Mouse (Mus musculus): ENCODE data around the gene Sugct. TPM values are rescaled to one million over a fixed set of nuclear protein-coding genes. Genes with fewer than 3 reads are reported as not detected.

The Sugct gene
- total and polyA plus RNA-seq, 3 experiments: 1.00 to 1.0 (median 1.0) TPM

- H3K36me3 ChIP-seq (ENCODE audit: control insufficient read depth, insufficient read depth, low read length): no peaks in the 10 kb centered on the region
- TF ChIP-seq CTCF (IDR thresholded peaks at IDR 0.05) (no peak), POLR2A (IDR thresholded peaks at IDR 0.05; ENCODE audit: insufficient read depth, low read depth, low read length) (no peak), EP300 (IDR thresholded peaks at IDR 0.05; ENCODE audit: insufficient read depth, low read depth, low read length) (no peak)
- H3K9ac ChIP-seq (ENCODE audit: low read depth, low read length): no peak overlapping the region
- no peak overlapping the region for H3K27ac ChIP-seq
- H3K79me2 ChIP-seq (replicated peaks; ENCODE audit: control insufficient read depth, insufficient read depth, low read length): no peaks in the 10 kb centered on the region
- no peak for DNase-seq
- WGBS: 38% methylated on average over 3 of the region's 3 CpGs
- no peak overlapping the region for H3K4me3 ChIP-seq
- no peaks in the 10 kb centered on the region for H3K27me3 ChIP-seq (ENCODE audit: control insufficient read depth, insufficient read depth, low read length)
- H3K4me1 ChIP-seq (ENCODE audit: control insufficient read depth, insufficient read depth, low read length): no peaks in the 10 kb centered on the region
- intact Hi-C loops (cut with DNase I): no loop called here
Measured at GRCm38 (mm10) chr13:17245936-17246335, 449.4 kb downstream of the Sugct start.

GRCm38 (mm10) chr13:17216524-17216923, 478.8 kb downstream of the Sugct start:
- no peaks in the 10 kb centered on the region for H3K27me3 ChIP-seq (ENCODE audit: control insufficient read depth, insufficient read depth, low read length)
- intact Hi-C loops (cut with DNase I): no loop called here
- TF ChIP-seq POLR2A (IDR thresholded peaks at IDR 0.05; ENCODE audit: insufficient read depth, low read depth, low read length) (no peak), CTCF (IDR thresholded peaks at IDR 0.05) (no peak), EP300 (IDR thresholded peaks at IDR 0.05; ENCODE audit: insufficient read depth, low read depth, low read length) (no peak)
- no peak for DNase-seq
- H3K36me3 ChIP-seq (ENCODE audit: control insufficient read depth, insufficient read depth, low read length): no peaks in the 10 kb centered on the region
- no peaks in the 10 kb centered on the region for H3K79me2 ChIP-seq (replicated peaks; ENCODE audit: control insufficient read depth, insufficient read depth, low read length)
- H3K27ac ChIP-seq: no peak overlapping the region
- no peak overlapping the region for H3K4me3 ChIP-seq
- H3K9ac ChIP-seq (ENCODE audit: low read depth, low read length): no peak overlapping the region
- WGBS: 39% methylated on average over 3 of the region's 3 CpGs
- no peaks in the 10 kb centered on the region for H3K4me1 ChIP-seq (ENCODE audit: control insufficient read depth, insufficient read depth, low read length)

- DNase-seq: no peak
- Histone ChIP-seq H3K4me3 (no peak overlapping the region), H3K79me2 (replicated peaks; ENCODE audit: control insufficient read depth, insufficient read depth, low read length) (no peaks in the 10 kb centered on the region), H3K27ac (no peak overlapping the region), H3K27me3 (ENCODE audit: control insufficient read depth, insufficient read depth, low read length) (no peaks in the 10 kb centered on the region), H3K36me3 (ENCODE audit: control insufficient read depth, insufficient read depth, low read length) (no peaks in the 10 kb centered on the region), H3K9ac (ENCODE audit: low read depth, low read length) (no peak overlapping the region), H3K4me1 (ENCODE audit: control insufficient read depth, insufficient read depth, low read length) (no peaks in the 10 kb centered on the region)
- intact Hi-C loops (cut with DNase I): no loop called here
- TF ChIP-seq EP300 (IDR thresholded peaks at IDR 0.05; ENCODE audit: insufficient read depth, low read depth, low read length): no peak
- TF ChIP-seq POLR2A (IDR thresholded peaks at IDR 0.05; ENCODE audit: insufficient read depth, low read depth, low read length): no peak
- TF ChIP-seq CTCF (IDR thresholded peaks at IDR 0.05): no peak
Measured at GRCm38 (mm10) chr13:17212681-17213080, 482.7 kb downstream of the Sugct start.

GRCm38 (mm10) chr13:17190180-17190762, 505.1 kb downstream of the Sugct start:
- Histone ChIP-seq H3K4me3 (no peak overlapping the region), H3K36me3 (ENCODE audit: control insufficient read depth, insufficient read depth, low read length) (no peaks in the 10 kb centered on the region), H3K9ac (ENCODE audit: low read depth, low read length) (no peak overlapping the region), H3K27me3 (ENCODE audit: control insufficient read depth, insufficient read depth, low read length) (no peaks in the 10 kb centered on the region), H3K27ac (no peak overlapping the region), H3K79me2 (replicated peaks; ENCODE audit: control insufficient read depth, insufficient read depth, low read length) (no peaks in the 10 kb centered on the region), H3K4me1 (ENCODE audit: control insufficient read depth, insufficient read depth, low read length) (no peaks in the 10 kb centered on the region)
- DNase-seq: no peak
- whole genome bisulfite sequencing: 58% methylated on average over 3 of the region's 3 CpGs
- TF ChIP-seq EP300 (IDR thresholded peaks at IDR 0.05; ENCODE audit: insufficient read depth, low read depth, low read length): no peak
- no peak for TF ChIP-seq POLR2A (IDR thresholded peaks at IDR 0.05; ENCODE audit: insufficient read depth, low read depth, low read length)
- TF ChIP-seq CTCF (IDR thresholded peaks at IDR 0.05): no peak
- intact Hi-C loops (cut with DNase I): no loop called here

- no peak for TF ChIP-seq EP300 (IDR thresholded peaks at IDR 0.05; ENCODE audit: insufficient read depth, low read depth, low read length)
- no peak for TF ChIP-seq POLR2A (IDR thresholded peaks at IDR 0.05; ENCODE audit: insufficient read depth, low read depth, low read length)
- no peak for TF ChIP-seq CTCF (IDR thresholded peaks at IDR 0.05)
- H3K4me1 ChIP-seq (ENCODE audit: control insufficient read depth, insufficient read depth, low read length): no peaks in the 10 kb centered on the region
- WGBS: 33% methylated on average over 8 of the region's 8 CpGs
- no peak overlapping the region for H3K4me3 ChIP-seq
- H3K79me2 ChIP-seq (replicated peaks; ENCODE audit: control insufficient read depth, insufficient read depth, low read length): no peaks in the 10 kb centered on the region
- H3K27ac ChIP-seq: no peak overlapping the region
- H3K36me3 ChIP-seq (ENCODE audit: control insufficient read depth, insufficient read depth, low read length): no peaks in the 10 kb centered on the region
- no peaks in the 10 kb centered on the region for H3K27me3 ChIP-seq (ENCODE audit: control insufficient read depth, insufficient read depth, low read length)
- DNase-seq: no peak
- H3K9ac ChIP-seq (ENCODE audit: low read depth, low read length): no peak overlapping the region
- intact Hi-C loops (cut with DNase I): no loop called here
Measured at GRCm38 (mm10) chr13:17185253-17185652, 510.1 kb downstream of the Sugct start.

GRCm38 (mm10) chr13:17165917-17166316, 529.4 kb downstream of the Sugct start:
- no peaks in the 10 kb centered on the region for H3K79me2 ChIP-seq (replicated peaks; ENCODE audit: control insufficient read depth, insufficient read depth, low read length)
- WGBS: 31% methylated on average over 3 of the region's 3 CpGs
- no peak overlapping the region for H3K4me3 ChIP-seq
- no peak overlapping the region for H3K27ac ChIP-seq
- no peaks in the 10 kb centered on the region for H3K27me3 ChIP-seq (ENCODE audit: control insufficient read depth, insufficient read depth, low read length)
- no peaks in the 10 kb centered on the region for H3K4me1 ChIP-seq (ENCODE audit: control insufficient read depth, insufficient read depth, low read length)
- intact Hi-C loops (cut with DNase I): no loop called here
- no peak for DNase-seq
- TF ChIP-seq EP300 (IDR thresholded peaks at IDR 0.05; ENCODE audit: insufficient read depth, low read depth, low read length): no peak
- no peak for TF ChIP-seq CTCF (IDR thresholded peaks at IDR 0.05)
- no peak for TF ChIP-seq POLR2A (IDR thresholded peaks at IDR 0.05; ENCODE audit: insufficient read depth, low read depth, low read length)
- H3K9ac ChIP-seq (ENCODE audit: low read depth, low read length): no peak overlapping the region
- no peaks in the 10 kb centered on the region for H3K36me3 ChIP-seq (ENCODE audit: control insufficient read depth, insufficient read depth, low read length)
